Mouse (Mus musculus) heart, embryonic 12.5 days (tissue): Measurements from ENCODE around the gene Gm49721. TPM values are rescaled to one million over a fixed set of nuclear protein-coding genes. Genes with fewer than 3 reads are reported as not detected.
"Not testable (repeated sequence)": the region's sequence is repeated elsewhere in the genome, so short reads cannot be mapped to it uniquely, and the experiment has no call there.

Experiments
- ATAC-seq: fragments of 200-750 bp; cut with Nextera tagmentation; 2 replicates; pipeline ENCODE4 v1.8.0; 2017; ENCODE audit warnings: moderate TSS enrichment, moderate library complexity; ENCODE audit not compliant: insufficient number of reproducible peaks, low FRiP score
- H3K27ac ChIP-seq: fragments of 300-500 bp; sonication (generic); 2 replicates; pipeline ENCODE4 v1.5.1; 2016; ENCODE audit warnings: mild to moderate bottlenecking, moderate library complexity; ENCODE audit not compliant: poor library complexity, severe bottlenecking
- H3K27me3 ChIP-seq: fragments of 300-500 bp; sonication (generic); replicated peaks from 2 replicates; pipeline ENCODE4 v1.6.1; 2016; ENCODE audit warnings: mild to moderate bottlenecking, moderate library complexity
- H3K36me3 ChIP-seq: fragments of 300-500 bp; sonication (generic); 2 replicates; pipeline ENCODE4 v1.6.1; 2016; ENCODE audit warnings: mild to moderate bottlenecking, moderate library complexity
- H3K4me1 ChIP-seq: fragments of 300-500 bp; sonication (generic); replicated peaks from 2 replicates; pipeline ENCODE4 v1.6.1; 2016; ENCODE audit warnings: mild to moderate bottlenecking
- H3K4me2 ChIP-seq: fragments of 300-500 bp; sonication (generic); 2 replicates; pipeline ENCODE4 v1.6.1; 2016; ENCODE audit warnings: mild to moderate bottlenecking, moderate library complexity
- H3K4me3 ChIP-seq: fragments of 300-500 bp; sonication (generic); 2 replicates; pipeline ENCODE4 v1.5.1; 2016; ENCODE audit warnings: mild to moderate bottlenecking
- H3K9ac ChIP-seq: fragments of 300-500 bp; sonication (generic); 2 replicates; pipeline ENCODE4 v1.6.1; 2016; ENCODE audit warnings: mild to moderate bottlenecking, moderate library complexity
- H3K9me3 ChIP-seq: fragments of 300-500 bp; sonication (generic); replicated peaks from 2 replicates; pipeline ENCODE4 v1.6.1; 2016; ENCODE audit warnings: mild to moderate bottlenecking, moderate library complexity
- WGBS: fragments of 180-500 bp; shearing (Covaris S2); methylation state at CpG from one replicate; pipeline ENCODE4 v1.1.7; 2016; 5-methylcytosine and 5-hydroxymethylcytosine counted together
- polyA plus RNA-seq: library from polyadenylated mRNA; unstranded; fragments of >200 nt; fragmentation: Nextera tagmentation; extraction: Ambion mirVana; gene quantifications from 2 replicates; pipeline ENCODE4 v1.2.1, GENCODE M21; 2016

The Gm49721 gene
- polyA plus RNA-seq, 1 experiment from 2014 or later: 0.19 TPM

GRCm38 (mm10) chr17:6961181-6962000 is 17.3 kb upstream of the Gm49721 start:
- H3K4me1 ChIP-seq, H3K9me3 ChIP-seq, H3K36me3 ChIP-seq, H3K9ac ChIP-seq, H3K27ac ChIP-seq, H3K27me3 ChIP-seq: not testable (repeated sequence)
- peak; percentile 98 for ATAC-seq
- under 1% methylated on average over 22 of the region's 48 CpGs for WGBS
- peak overlapping the region; percentile 60 for H3K4me2 ChIP-seq
- peak overlapping the region; percentile 38 for H3K4me3 ChIP-seq

DNA sequence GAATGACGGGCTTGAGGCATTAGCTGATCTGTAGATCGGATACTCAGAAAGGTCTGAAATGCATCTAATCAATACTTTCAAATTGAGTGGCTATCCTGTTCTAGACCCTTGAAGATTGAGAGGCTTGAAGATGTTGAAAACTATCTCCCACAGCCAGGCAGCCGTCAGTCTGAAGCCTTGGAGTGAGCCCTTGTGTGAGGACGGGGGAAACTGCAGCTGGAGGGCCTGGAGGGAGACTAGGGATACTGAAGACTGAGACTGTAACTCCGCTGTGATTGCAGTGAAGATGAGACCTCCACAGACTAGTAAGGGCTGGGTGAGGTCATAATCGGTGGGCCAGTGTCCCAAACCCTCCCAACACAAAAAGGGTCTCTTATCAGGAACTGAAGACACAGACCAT is 16.4 kb upstream of the Gm49721 start:
- not testable (repeated sequence) for H3K4me2 ChIP-seq, H3K9me3 ChIP-seq, H3K4me1 ChIP-seq, H3K9ac ChIP-seq, H3K36me3 ChIP-seq, H3K27me3 ChIP-seq, ATAC-seq, H3K4me3 ChIP-seq, H3K27ac ChIP-seq
- 63% methylated on average over 4 of the region's 6 CpGs for WGBS

DNA sequence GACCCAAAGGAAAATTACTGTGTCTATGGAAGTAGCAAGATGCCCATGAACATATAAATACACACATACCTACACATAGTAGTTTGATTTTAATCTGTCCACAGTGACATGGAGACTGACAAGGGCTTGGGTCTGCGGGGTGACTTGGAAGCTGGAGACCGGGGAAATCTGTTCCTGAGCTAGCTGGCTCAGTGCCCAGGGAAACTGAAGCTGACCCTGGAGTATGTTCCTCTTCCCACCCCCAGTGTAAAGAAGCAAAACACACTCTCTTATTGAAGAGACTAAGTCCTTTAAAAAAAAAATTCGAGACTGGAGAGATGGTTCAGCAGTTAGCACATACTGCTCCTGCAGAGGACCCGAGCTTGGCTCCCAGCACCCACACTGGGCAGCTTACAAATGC is 15.8 kb upstream of the Gm49721 start:
- H3K4me1 ChIP-seq, H3K9me3 ChIP-seq, H3K4me2 ChIP-seq, H3K27me3 ChIP-seq, H3K4me3 ChIP-seq, H3K36me3 ChIP-seq, ATAC-seq, H3K9ac ChIP-seq, H3K27ac ChIP-seq: not testable (repeated sequence)
- 55% methylated on average over 4 of the region's 4 CpGs for WGBS

DNA sequence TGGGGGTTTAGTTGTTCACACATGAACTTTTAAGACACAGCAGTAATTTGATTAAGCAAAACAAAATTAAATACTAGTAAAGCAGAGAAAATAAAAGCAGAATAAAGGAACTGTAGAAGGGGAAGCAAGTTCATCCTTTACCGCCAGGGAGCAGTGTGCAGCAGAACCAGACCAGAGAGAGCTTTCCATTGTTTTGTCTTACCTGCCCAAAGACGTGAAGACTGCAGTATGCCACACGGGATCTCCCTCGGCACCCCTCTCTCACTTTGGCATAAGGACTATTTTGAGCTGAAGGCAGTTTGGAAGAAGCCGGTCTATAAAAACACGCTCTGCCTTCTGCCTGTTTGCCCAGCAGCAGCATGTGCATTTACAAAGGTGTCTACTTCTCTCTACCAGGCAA is 13.3 kb upstream of the Gm49721 start:
- not testable (repeated sequence) for H3K9me3 ChIP-seq, H3K9ac ChIP-seq, H3K27me3 ChIP-seq, H3K36me3 ChIP-seq, H3K4me2 ChIP-seq, H3K4me1 ChIP-seq, ATAC-seq, H3K27ac ChIP-seq, H3K4me3 ChIP-seq
- WGBS: 10% methylated on average over 6 of the region's 6 CpGs

GRCm38 (mm10) chr17:6967673-6968072 is 11.0 kb upstream of the Gm49721 start:
- not testable (repeated sequence) for H3K4me1 ChIP-seq, H3K9ac ChIP-seq, ATAC-seq, H3K36me3 ChIP-seq, H3K9me3 ChIP-seq, H3K4me3 ChIP-seq, H3K4me2 ChIP-seq, H3K27me3 ChIP-seq, H3K27ac ChIP-seq
- 18% methylated on average over 1 of the region's 1 CpGs for WGBS

GRCm38 (mm10) chr17:6970334-6970733 is 8.4 kb upstream of the Gm49721 start, which contains the start of gene Rnaset2b:
Gene Rnaset2b, plus strand, starts transcription at chr17:6970634.
- ATAC-seq: not testable (repeated sequence)

GRCm38 (mm10) chr17:6971238-6971637 is 7.5 kb upstream of the Gm49721 start:
- not testable (repeated sequence) for H3K4me1 ChIP-seq

More at GRCm38 (mm10) chr17:6970334-6970733, 8.4 kb upstream of the Gm49721 start, which contains the start of gene Rnaset2b:
- not testable (repeated sequence) for H3K4me3 ChIP-seq, H3K27me3 ChIP-seq, H3K27ac ChIP-seq, H3K4me2 ChIP-seq, H3K4me1 ChIP-seq, H3K9ac ChIP-seq, H3K36me3 ChIP-seq, H3K9me3 ChIP-seq
- 86% methylated on average over 1 of the region's 8 CpGs for WGBS

DNA sequence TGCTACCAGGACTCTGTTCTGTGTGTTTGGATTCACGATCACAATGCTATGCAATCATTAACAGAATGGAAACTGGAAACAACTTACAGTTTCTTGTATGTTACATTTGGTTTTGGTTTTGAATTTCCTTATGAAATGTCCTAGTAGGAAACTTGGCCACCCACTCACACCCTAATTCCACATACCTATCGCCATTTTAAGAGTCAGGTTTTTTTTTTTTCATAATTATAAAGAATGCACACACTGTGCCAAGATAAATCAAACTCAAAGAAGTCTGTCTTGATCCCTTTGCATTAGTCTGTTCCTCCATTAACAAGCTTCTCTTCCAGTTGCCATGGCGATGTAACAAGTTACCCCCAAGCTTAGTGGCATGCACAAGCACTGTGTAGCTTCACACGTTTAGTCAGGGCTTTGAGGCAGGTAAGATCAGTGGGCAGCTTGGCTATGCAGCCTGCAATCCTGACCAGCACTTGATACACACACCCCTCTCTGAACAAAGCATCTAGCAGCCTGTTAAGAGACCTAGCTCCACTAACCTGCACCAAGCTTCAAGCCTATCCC is 5.8 kb upstream of the Gm49721 start:
- H3K4me3 ChIP-seq, H3K4me1 ChIP-seq, H3K27ac ChIP-seq, H3K9me3 ChIP-seq, H3K4me2 ChIP-seq, H3K9ac ChIP-seq, ATAC-seq, H3K36me3 ChIP-seq, H3K27me3 ChIP-seq: not testable (repeated sequence)
- 65% methylated on average over 4 of the region's 4 CpGs for WGBS

More at GRCm38 (mm10) chr17:6971238-6971637, 7.5 kb upstream of the Gm49721 start:
- not testable (repeated sequence) for H3K4me2 ChIP-seq, H3K27me3 ChIP-seq, ATAC-seq, H3K4me3 ChIP-seq, H3K9ac ChIP-seq, H3K36me3 ChIP-seq, H3K9me3 ChIP-seq, H3K27ac ChIP-seq
- WGBS: 78% methylated on average over 8 of the region's 8 CpGs

DNA sequence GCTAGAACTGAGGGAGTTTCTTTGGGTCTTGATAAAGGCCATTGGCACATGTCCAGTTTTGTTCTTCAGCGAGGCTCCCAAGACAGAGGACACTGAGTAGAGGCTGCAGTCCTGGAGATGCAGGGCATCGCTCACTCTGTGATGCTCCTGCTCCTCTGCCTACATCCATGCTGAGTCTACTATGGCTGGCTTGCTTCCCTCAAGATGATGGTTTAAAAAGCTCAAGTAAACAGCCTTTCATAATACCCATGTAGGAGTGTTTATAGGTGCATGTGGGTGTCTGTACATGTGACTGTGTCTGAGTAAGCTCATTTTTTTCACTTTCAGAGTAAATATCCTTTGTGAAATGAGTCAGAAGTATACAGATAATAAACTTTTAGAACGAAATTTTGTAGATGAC is 3.7 kb upstream of the Gm49721 start:
- 45% methylated on average over 3 of the region's 3 CpGs for WGBS
- not testable (repeated sequence) for H3K9me3 ChIP-seq, H3K4me1 ChIP-seq, H3K27me3 ChIP-seq, H3K27ac ChIP-seq, ATAC-seq, H3K9ac ChIP-seq, H3K36me3 ChIP-seq, H3K4me3 ChIP-seq, H3K4me2 ChIP-seq

DNA sequence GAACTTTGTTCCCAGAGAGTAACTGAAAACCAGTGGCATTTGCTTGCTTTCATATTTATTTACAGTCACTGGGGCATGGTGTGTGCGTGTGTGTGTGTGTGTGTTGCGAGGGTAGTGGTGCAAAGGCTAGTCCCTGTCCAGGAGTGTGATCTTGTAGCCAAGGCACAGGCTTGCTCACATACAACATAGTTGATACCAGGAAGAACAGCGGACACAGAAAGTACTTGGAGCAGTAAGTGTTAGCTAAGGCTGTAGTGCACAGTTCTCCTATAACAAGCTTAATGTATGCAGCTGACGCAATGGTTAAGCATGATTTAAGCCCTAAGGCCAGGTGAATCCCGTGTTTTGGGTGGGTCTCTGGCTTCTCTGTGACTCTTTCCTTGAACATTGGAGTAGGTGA is 676 bp downstream of the Gm49721 start:
- Histone ChIP-seq H3K9ac (peak overlapping the region; percentile 82), H3K4me2 (peak overlapping the region; percentile 67), H3K4me3 (peak overlapping the region; percentile 69)
- ATAC-seq, H3K27ac ChIP-seq, H3K9me3 ChIP-seq, H3K4me1 ChIP-seq, H3K27me3 ChIP-seq, H3K36me3 ChIP-seq: not testable (repeated sequence)
- 29% methylated on average over 5 of the region's 5 CpGs for WGBS

DNA sequence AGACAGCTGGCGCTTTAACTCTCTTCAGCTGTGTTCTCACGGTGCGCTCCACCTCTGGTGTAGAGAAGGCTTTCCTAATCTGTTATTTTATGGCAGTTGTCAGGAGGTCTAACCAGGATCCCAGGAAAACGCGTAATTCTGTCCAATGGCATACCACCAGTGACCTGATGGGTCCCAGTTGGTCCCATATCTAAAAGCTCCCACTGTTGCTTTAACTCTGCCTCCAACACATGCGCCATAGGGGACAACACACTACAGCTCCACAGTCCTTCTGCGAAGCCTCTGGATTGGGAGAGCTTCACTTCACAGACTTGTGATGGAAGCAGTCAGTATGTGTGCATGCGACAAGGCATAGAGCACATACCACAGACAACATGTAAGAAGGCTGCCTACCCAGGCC is 1.4 kb downstream of the Gm49721 start:
- H3K36me3 ChIP-seq, ATAC-seq, H3K4me2 ChIP-seq, H3K9me3 ChIP-seq, H3K4me3 ChIP-seq, H3K27ac ChIP-seq, H3K4me1 ChIP-seq, H3K9ac ChIP-seq, H3K27me3 ChIP-seq: not testable (repeated sequence)
- WGBS: 90% methylated on average over 5 of the region's 8 CpGs

DNA sequence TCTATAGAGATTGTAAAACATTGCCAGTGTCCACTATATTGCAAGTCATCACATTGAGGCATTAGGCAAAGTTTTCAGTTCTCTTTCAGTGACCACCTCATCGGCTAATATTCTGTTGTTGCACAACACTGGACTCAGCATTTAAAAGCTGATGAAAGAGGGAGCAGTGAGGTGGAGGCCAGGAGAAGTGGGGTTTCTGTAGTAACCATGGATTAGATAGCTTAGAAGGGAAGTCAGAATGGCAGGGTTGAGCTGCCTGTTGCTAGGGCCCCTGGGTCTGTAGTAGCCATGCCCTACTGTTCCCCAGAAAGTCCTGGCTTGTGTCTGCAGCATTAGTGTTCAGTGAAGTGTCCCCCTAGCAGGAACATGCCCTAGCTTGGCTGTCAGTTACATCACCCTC is 7.4 kb downstream of the Gm49721 start:
- not testable (repeated sequence) for H3K36me3 ChIP-seq, H3K27ac ChIP-seq

More for the DNA sequence above, 7.4 kb downstream of the Gm49721 start:
- not testable (repeated sequence) for H3K27me3 ChIP-seq, H3K9me3 ChIP-seq, H3K4me3 ChIP-seq, H3K4me2 ChIP-seq, H3K4me1 ChIP-seq, H3K9ac ChIP-seq, ATAC-seq
- WGBS: 89% methylated on average over 1 of the region's 1 CpGs
